Mouse (Mus musculus) bone marrow, adult 2 months (tissue): ENCODE results near the gene Ncan.

Experiments used
- CTCF ChIP-seq: fragments of 200-500 bp; IDR thresholded peaks from 2 replicates; pipeline ENCODE4 v1.5.1; 2011; ENCODE audit warnings: low read length, control low read depth; ENCODE audit not compliant: control insufficient read depth, insufficient read depth
- POLR2A ChIP-seq: fragments of 200-500 bp; IDR thresholded peaks from 2 replicates; pipeline ENCODE4 v1.6.1; 2011; ENCODE audit warnings: low read depth, mild to moderate bottlenecking, control low read depth, low read length, borderline replicate concordance; ENCODE audit not compliant: control insufficient read depth

- TF ChIP-seq POLR2A: no peak
- no peak for TF ChIP-seq CTCF
These were observed 34.5 kb downstream of the Ncan start for GRCm38 (mm10) chr8:70086151-70086550.
